Mouse (Mus musculus) neural tube, postnatal 0 days (tissue): ENCODE results near the gene F11r. TPM values are rescaled to one million over a fixed set of nuclear protein-coding genes. Genes with fewer than 3 reads are reported as not detected.

Experiments used
- polyA plus RNA-seq: library from polyadenylated mRNA; unstranded; fragments of >200 nt; fragmentation: Nextera tagmentation; extraction: Ambion mirVana; gene quantifications from 2 replicates; pipeline ENCODE4 v1.2.1, GENCODE M21; 2015

Gene F11r
- polyA plus RNA-seq = 16.2 and 18.1 TPM in 2 replicates

GRCm38 (mm10) chr1:171437264-171438013 lies at the start of gene F11r:
F11r (plus strand) TSS chr1:171437535.

GRCm38 (mm10) chr1:171388376-171389102 lies 48.8 kb upstream of the F11r start, which contains the start of gene Arhgap30:
Arhgap30 (plus strand) TSS chr1:171388954.

GRCm38 (mm10) chr1:171410947-171411484 lies 26.3 kb upstream of the F11r start, which contains the start of gene Usf1:
Usf1 (plus strand) TSS chr1:171411313.

GRCm38 (mm10) chr1:171418660-171419059 lies 18.7 kb upstream of the F11r start, which contains the start of gene Tstd1:
Tstd1 (plus strand) TSS chr1:171418872.

GRCm38 (mm10) chr1:171503250-171503591 lies 65.9 kb downstream of the F11r start, which contains the start of gene Alyref2:
Alyref2 (plus strand) TSS chr1:171503478.

Other genes starting within 250 kb of the F11r start
- gene Pcp4l1, start 241.3 kb upstream of the F11r start, polyA plus RNA-seq = 86.8 and 98.4 TPM in 2 replicates
- gene Nr1i3, start 223.6 kb upstream of the F11r start, polyA plus RNA-seq = 0.27 and 0.43 TPM in 2 replicates
- 43.0 and 46.0 TPM in 2 replicates for gene Tomm40l, start 215.0 kb upstream of the F11r start, polyA plus RNA-seq
- gene Apoa2, start 212.5 kb upstream of the F11r start, polyA plus RNA-seq = 9.6 and 16.3 TPM in 2 replicates
- gene Fcer1g, start 203.2 kb upstream of the F11r start, polyA plus RNA-seq = 44.9 and 51.8 TPM in 2 replicates
- gene Adamts4, start 187.1 kb upstream of the F11r start, polyA plus RNA-seq = 3.0 and 4.5 TPM in 2 replicates
- gene Ndufs2, start 186.1 kb upstream of the F11r start, polyA plus RNA-seq = 292 and 295 TPM in 2 replicates
- 73.7 and 82.5 TPM in 2 replicates for gene B4galt3, start 167.2 kb upstream of the F11r start, polyA plus RNA-seq
- gene Ppox, start 156.3 kb upstream of the F11r start, polyA plus RNA-seq = 27.3 and 34.9 TPM in 2 replicates
- gene Usp21, start 149.5 kb upstream of the F11r start, polyA plus RNA-seq = 66.3 and 73.0 TPM in 2 replicates
- gene Ufc1, start 142.5 kb upstream of the F11r start, polyA plus RNA-seq = 136 and 151 TPM in 2 replicates
- gene Dedd, start 108.4 kb upstream of the F11r start, polyA plus RNA-seq = 36.3 and 36.4 TPM in 2 replicates
- 43.7 and 47.7 TPM in 2 replicates for gene Nit1, start 91.9 kb upstream of the F11r start, polyA plus RNA-seq
- gene Pfdn2, start 91.9 kb upstream of the F11r start, polyA plus RNA-seq = 137 and 153 TPM in 2 replicates
- 6.6 and 7.4 TPM in 2 replicates for gene Klhdc9, start 76.7 kb upstream of the F11r start, polyA plus RNA-seq
- gene Nectin4, start 67.4 kb upstream of the F11r start, polyA plus RNA-seq = 5.5 and 6.8 TPM in 2 replicates
- gene Arhgap30, start 48.6 kb upstream of the F11r start, polyA plus RNA-seq = 0.90 and 0.92 TPM in 2 replicates
- gene Usf1, start 26.2 kb upstream of the F11r start, polyA plus RNA-seq = 116 and 119 TPM in 2 replicates
- 2.3 and 2.7 TPM in 2 replicates for gene Tstd1, start 18.7 kb upstream of the F11r start, polyA plus RNA-seq
- gene Alyref2, start 65.9 kb downstream of the F11r start, polyA plus RNA-seq = 24.2 and 25.4 TPM in 2 replicates
- gene Itln1, start 97.8 kb downstream of the F11r start, polyA plus RNA-seq = not detected in 2 replicates
- gene Cd244a, start 121.7 kb downstream of the F11r start, polyA plus RNA-seq = 0.13 TPM in 1 of 2 replicates, not detected in the other
- 0.22 and 0.26 TPM in 2 replicates for gene Ly9, start 169.9 kb downstream of the F11r start, polyA plus RNA-seq
- gene Slamf7, start 215.5 kb downstream of the F11r start, polyA plus RNA-seq = not detected in 2 replicates
- 1.4 and 1.6 TPM in 2 replicates for gene Cd48, start 244.5 kb downstream of the F11r start, polyA plus RNA-seq